Mouse (Mus musculus): ENCODE measurements around the gene Nup107.
A peak's percentile ranks its signal among the peaks of the same experiment; 100 is the strongest.
"Not testable (repeated sequence)": the region's sequence is repeated elsewhere in the genome, so short reads cannot be mapped to it uniquely, and the experiment has no call there.

Nup107 gene

DNA sequence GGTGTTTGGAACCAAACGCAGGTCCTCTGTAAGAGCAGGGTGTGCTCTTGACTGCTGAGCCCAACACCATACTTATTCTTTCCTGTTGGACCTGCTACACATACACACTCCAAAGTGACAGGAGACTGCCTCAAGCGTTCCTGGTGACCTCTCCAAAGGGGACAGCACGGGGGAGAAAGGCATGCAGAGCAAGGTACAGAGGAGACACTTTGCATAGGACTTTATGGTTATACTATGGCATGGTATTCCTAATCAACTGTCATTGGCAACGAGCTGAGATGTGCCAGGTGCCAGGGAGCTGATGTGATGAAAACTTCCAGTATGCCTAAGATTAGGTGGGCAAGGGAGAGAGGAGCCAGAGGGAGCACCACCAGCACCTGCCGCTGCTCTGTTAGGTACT is 55.9 kb downstream of the Nup107 start:
- DNase-seq (ENCODE audit: low spot score) = no peak

DNA sequence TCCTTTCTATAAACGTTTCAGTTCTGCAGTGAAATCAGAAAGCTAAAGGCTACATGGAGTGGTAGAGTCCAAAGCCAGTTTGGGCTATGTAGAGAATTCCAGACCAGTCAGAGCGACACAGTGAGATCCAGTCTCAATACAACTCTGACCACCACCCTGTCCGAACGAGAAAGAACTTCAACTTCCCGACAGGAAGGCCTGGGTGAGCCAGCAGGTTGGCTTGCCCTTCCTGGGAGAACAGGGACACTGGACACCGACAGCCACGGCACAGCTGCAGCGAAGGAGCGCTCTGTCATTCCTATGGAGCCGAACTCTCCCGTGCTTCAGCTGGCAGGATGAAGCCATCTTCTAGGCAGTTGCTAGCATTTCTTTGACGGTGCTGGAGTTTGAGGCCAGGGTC is 57.1 kb downstream of the Nup107 start:
- peak; percentile 96 for DNase-seq (ENCODE audit: low spot score)

DNA sequence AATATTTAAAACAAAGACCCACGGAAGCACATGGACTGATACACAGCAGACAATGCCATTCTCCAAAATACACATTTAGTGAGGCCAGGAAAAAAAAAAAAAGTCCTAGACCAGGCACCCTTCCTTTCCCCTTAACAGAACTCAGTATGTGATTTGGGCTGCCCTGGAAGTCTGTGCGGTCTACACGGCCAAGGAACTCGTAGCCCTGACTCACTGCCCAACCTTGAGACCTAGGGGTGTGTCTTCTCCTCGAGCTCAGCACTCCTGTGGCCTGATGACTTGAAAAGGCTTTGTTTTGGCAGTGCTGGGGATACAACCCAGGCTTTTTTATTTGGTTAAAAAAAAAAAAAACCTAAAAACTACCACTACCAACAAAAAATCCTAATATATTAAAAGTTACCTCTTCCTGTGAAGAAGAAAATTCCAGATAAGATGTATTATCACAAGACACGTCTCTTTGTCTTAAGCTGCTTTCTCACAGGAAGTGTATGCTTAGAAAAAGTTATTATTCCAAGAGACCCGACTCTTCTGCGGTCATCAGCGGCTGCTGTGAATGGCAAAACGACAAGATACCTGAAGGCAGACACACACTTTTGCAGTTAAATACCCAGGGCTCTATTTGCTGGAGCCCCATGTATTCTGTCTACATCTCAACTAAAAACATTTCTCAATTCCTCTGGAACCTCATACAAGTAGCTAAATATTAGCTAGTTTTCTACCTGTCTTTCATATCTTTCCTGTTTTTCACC is 58.2 kb downstream of the Nup107 start:
- DNase-seq (ENCODE audit: low spot score) = peak; percentile 97

DNA sequence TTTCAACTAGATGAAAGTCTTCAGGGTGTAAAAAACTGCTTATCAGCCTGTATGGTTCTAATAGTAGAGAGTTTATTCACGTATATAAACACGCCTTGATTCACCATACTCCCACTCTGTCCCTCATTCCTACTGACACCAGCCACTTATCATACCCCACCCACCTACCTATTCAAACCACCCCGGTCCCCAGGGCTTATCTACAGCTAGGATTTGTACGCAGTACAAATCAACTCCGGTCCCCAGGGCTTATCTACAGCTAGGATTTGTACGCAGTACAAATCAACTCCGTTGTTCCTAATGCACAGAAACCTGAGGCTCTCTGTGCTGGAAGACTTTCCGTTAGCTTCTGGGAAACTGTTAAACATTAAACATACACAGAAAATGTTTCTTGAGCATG is 58.9 kb downstream of the Nup107 start:
- not testable (repeated sequence) for DNase-seq (ENCODE audit: low spot score)

DNA sequence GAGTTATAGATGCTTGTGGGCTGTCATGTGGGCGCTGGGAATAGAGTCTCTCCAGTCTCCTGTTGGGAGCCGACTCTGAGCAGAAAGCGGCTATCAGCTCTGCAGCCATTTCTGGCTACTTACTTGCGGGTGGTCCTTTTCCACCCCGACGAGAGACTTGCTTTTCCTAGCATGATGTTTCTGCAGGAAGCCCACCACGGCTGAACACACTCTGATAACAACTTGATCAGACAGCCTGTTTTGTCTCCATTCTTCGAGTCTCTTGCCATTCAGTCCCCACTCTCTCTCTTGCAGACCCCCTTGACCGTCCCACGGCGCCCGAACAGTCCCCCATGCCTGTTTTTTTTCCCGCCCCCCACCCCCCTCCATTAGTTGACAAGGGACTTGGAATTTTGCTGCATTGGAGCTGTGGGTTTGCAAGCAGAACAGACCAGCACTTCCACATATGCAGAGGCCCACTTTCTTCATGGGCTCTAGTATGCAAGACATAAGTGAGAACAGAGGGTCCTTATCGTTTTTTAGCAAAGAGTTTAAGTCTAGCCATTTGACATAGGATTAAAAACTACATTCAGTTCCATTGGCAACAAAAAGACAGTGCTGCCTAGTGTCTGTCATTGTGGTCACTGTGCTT is 59.4 kb downstream of the Nup107 start:
- DNase-seq (ENCODE audit: low spot score) = no peak

DNA sequence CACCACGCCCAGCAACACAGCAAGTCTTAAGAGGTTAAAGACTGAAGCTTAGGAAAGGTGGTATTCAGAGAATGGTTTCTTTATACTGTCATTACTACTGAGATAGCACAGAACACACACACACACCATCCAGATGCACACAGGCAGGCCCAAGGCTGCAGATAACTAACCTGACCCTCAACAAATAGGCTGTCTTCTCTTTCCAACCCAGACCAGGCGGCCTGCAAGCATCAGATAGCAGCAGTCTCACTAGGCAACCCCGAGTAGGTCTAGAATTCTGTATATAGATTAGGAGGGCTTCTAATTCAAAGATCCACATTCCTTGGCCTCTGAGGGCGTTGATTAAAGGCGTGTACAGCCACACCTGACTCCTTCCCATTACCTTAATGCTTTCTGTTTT is 60.3 kb downstream of the Nup107 start:
- peak; percentile 98 for DNase-seq (ENCODE audit: low spot score)

DNA sequence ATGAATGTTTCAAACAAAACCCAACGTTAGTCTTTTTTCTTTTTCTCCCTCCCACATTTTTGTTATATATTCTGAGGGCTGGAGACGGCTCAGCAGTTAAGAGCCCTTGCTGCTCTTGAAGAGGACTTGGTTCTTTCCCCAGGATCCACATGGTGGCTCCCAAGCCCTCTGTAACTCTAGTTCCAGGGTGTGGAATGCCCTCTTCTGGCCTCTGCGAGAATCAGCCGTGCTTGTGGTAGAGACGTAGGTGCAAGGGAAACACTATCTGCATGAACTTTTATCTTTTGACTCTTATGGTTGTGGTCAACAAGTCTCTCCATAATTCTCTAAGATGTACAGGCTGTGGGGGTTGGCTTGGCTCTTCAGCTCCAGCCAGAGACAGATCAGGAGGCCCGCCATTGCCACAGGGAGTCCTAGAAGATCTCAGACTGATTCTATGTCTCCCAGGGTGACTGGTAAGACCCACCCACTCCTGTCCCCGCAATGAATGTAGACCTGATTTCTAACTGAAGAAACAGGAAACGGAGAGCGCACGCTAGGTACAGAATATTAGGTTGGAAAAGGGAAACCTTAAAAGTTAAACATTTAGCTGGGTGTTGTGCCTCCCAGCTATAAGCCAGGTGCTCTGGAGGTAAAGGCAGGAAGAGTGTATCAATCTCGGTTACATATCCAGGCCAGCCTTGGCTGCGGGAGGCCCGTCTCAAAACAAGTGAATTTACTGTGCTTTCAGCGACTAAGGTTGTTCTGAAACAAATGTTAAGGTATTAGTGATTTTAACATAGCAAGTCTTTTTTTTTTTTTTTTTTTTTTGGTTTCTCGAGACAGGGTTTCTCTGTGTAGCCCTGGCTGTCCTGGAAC is 61.0 kb downstream of the Nup107 start:
- DNase-seq (ENCODE audit: low spot score) = peak; percentile 98

DNA sequence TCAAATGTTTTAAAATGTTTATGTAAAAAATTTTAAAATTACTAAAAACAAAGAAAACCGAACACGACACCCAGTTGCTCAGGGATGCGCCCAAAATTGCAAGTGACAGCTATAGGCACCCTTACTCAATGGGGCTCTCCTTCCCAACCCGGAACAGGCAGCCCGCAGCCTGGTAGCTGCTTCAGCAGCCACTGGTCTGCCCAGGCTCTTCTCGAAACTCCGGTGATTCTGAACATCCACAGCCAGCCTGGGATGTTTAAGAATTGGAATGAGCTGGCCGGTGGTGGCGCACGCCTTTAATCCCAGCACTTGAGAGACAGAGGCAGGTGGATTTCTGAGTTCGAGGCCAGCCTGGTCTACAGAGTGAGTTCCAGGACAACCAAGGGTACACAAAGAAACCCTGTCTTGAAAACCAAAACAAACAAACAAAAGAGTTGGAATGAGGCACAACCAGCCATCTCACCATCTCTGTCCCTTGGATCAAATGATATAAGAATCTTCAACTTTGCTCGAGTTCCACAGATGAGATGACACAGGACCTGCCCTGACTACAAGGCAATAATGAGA is 61.8 kb downstream of the Nup107 start:
- peak; percentile 98 for DNase-seq (ENCODE audit: low spot score)

DNA sequence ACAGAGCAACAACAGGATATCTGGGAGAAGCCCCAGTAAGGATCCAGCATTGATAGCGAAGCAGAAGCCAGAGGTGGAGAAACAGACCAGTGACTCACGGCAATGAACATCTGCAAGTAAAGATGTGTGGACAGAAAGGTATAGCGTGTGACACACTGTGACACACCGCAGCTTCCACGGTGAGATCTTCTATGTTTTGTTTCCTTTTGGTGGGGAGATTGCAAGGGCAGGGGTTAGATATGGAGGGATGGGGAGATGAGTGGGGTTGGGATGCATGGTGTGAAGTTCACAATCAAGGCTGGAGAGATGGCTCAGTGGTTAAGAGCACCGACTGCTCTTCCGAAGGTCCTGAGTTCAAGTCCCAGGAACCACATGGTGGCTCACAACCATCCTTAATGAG is 62.4 kb downstream of the Nup107 start:
- DNase-seq (ENCODE audit: low spot score) = peak; percentile 98

DNA sequence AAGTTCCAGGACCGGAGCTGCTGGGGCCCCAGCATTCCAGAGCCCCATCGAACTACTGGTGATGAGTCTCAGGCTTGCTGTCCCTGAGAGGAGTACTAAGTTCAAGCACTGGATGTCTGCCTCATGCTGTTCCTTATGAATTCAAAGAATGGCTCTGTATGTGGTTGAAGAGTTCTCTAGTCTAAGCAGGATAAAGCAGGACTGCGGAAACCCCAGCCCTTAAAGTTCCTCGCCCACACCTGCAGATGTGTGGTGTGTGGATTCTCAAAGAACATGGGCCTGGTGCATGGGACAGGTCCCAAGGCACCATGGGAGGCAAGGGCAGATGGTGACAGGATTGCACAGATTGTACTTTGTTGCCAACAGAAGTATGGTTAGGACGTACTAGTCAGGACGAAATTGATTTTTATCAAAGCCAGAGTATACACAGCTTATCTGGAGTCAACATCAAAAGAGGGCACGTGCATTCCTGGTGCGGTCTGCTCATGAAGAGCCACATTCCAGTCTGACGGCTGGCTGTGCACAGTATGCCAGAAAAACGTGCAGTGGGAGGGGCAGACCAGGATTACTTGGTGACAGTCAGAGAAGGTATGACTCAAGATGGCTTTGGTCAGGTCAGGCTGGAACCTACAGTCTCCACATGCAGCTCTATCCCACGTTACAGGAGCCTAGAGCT is 63.2 kb downstream of the Nup107 start:
- DNase-seq (ENCODE audit: low spot score) = peak; percentile 99

DNA sequence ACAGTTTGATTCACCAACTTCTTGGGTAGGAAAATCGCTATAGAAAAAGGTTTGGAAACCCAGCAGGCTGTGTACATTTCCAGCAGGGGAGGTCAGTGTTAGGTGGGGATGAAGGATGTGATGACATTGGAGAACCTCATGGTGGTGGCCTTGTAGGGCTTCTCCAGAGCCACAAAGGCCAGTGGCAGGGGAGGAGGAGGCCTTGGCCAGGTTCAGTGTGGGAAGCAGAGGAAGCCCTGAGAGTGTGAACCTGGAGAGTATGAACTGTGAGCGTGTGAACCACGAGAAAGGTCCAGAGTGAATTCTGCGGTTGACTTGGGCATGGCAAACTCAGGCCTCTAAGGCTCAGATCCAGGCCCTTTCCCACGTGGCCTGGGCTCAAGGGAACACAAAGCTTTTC is 63.9 kb downstream of the Nup107 start:
- peak; percentile 98 for DNase-seq (ENCODE audit: low spot score)

DNA sequence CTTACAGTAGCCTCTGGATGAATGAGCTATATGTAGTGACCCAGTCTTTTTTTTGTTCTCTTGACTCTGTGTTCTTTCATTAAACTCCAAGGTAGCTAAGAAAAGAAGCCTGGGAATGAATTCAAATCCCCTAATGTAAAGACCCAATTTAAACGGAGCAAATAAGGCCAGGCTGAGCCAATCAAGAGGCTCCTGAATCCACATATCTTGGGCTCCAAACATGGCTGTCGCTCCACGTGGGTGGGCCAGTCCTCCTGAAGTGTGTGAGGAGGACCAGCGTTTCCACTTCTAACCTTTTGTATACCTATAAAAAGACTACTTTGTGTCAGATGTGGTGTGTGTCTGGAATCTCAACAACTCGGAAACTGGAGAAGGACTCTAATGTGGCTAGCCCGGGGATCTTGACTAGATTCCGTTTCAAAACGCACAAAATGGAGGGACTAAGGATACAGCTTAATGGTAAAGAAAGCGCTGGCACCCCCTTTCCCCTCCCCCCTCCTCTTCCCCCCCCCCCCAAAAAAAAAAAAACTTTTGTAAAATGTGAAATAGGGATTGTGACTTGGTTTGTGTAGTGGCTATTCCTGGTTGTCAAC is 64.9 kb downstream of the Nup107 start:
- peak; percentile 97 for DNase-seq (ENCODE audit: low spot score)

DNA sequence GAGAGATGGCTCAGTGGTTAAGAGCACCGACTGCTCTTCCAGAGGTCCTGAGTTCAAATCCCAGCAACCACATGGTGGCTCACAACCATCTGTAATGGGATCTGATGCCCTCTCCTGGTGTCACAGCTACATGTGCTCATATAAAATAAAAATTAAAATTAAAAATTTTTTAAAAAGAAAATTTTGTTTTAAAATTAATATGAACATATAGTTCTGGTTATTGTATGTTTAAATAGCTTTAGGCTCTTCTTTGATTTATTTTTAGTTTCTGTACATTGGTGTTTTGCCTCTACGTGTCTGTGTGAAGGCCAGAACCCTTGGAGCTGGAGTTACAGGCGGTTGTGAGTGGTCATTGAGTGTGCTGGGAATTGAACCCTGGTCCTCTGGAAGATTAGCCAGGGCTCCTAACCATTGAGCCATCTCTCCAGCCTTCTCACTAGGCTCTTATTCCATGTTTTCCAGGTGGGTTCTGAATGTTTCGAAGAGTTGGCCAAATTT is 65.6 kb downstream of the Nup107 start:
- no peak for DNase-seq (ENCODE audit: low spot score)

DNA sequence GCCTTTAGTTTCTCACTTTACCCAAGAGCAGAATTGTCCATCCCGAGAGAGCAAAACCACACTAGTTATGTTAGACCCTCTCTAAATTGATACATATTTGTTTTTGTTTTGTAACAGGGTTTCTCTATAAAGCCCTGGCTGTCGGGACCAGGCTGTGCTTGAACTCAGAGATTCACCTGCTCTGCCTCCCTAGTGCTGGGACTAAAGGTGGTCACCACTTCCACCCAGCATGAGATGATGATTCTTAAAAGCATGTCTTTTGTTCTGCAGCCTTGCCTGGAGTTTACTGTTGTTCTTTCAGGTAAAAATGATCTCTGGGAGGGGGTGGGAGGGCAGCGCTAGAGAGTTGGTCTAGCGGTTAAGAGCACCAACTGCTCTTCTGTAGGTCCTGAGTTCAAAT is 66.2 kb downstream of the Nup107 start:
- peak; percentile 98 for DNase-seq (ENCODE audit: low spot score)

DNA sequence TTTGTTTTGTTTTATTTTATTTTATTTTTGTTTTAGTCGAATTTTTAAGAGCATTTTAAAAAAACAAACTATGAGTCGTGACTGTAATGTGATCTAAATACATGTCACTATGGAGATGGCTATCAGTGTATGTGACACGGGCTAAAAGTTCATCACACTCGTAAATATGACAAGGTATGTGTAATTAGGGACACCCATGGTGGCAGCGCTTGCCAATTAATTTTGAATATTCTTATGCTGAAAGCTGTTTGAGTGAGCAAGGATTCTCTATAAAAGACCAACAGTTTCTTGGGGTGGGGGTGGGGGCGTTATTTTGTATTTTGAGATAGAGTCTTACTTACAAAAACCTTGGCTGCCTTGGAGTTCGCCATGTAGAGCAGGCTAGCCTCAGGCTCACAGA is 66.8 kb downstream of the Nup107 start:
- peak; percentile 97 for DNase-seq (ENCODE audit: low spot score)

DNA sequence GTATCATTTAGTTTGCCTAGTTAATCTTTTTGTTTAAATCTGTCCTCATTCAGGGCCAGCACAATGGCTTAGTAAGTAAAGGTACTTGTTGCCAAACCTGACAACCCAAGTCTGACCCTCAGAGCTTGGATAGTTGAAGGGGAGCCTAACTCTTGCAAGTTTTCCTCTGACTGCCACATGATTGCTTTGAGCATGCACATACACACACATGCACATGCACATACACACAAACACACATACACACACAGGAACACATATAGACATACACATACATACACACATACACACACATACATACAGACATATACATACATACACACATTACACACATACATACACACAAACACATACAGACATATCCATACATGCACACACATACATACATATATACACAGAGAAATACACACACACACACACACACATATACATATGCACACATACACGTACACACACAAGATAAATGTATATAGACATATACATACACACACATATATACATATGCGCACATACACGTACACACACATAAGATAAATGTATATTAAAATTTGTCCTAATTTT is 67.6 kb downstream of the Nup107 start:
- DNase-seq (ENCODE audit: low spot score) = peak; percentile 98

DNA sequence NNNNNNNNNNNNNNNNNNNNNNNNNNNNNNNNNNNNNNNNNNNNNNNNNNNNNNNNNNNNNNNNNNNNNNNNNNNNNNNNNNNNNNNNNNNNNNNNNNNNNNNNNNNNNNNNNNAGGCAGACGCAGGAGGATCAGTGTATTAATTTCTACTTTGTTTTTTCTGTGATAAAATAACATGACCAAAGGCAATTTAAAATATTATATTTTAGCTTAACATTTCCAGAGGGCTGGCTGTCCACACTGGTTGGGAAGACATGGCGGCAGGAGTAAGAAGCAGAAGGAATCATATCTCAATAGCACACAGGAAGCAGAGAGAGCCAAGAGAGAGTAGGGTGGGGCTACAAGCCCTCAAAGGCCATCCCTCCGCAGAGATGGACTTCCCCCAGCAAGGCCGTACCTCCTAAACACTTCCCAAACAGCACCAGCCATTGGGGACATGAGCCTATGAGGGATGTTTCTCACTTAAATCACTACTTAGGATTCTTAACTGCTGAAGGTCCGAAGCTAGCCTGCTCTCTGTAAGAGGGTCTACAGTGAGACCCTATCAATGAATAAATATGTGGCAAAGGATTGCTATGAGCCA is 68.3 kb downstream of the Nup107 start:
- DNase-seq (ENCODE audit: low spot score) = peak; percentile 98

DNA sequence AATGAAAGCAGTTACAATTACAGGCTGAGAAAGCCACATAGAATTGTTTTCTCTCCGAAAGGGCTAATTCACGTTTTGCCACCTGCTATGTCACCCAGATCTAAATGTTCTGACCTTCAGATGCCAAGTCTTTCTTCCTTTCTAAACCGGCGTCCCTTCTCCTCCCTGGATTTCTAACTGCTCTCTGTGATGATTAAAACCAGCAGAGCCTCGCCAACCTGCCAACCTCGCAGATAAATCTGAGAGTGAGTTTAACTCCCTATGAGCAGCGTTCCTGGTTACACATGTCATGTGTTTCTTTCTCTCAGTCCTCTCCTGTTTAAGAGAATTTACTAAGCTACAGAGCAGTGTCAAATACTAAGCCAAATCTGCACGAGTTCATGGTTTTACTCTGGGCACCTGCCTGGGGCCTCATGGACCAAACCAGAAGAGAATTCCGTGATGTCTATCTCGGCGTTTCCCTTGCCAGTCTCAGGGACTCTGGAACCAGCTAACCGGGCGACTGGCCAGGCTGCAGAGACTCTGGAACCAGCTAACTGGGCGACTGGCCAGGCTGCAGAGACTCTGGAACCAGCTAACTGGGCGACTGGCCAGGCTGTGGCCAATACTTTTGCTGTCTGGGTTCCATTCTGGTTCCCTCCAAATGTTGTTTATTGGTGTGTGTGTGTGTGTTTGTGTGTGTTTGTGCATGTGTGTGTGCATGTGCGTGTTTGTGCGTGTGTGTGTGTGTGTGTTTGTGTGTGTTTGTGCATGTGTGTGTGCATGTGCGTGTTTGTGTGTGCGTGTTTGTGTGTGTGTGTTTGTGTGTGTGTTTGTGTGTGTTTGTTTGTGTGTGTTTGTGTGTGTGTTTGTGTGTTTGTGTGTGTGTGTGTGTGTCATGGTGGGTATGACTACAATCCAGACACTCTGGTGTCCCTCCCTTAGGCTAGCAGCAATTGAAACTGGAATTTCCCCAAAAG is 74.1 kb downstream of the Nup107 start:
- DNase-seq (ENCODE audit: low spot score) = peak; percentile 97

DNA sequence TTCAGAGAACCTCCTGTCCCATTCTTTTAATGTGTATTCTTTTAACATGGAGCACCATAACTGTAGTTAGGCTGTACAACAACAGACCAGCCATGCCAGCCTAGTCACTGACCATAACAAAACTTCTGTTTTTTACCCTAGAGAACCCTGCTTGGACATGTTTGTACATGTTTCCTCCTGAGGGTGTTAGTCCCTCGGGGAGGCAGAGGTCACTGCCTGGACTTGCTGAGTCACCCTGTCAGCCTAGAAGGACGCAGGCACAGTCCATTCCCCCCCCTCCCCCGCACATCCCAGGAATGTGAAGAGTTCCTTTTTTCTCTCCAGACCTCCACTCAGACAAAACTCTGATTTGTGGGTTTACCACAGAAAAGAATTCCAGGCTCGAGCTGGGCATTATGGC is 74.9 kb downstream of the Nup107 start:
- DNase-seq (ENCODE audit: low spot score) = no peak
